Mouse (Mus musculus): ENCODE measurements around the gene Atp5g1. TPM values are rescaled to one million over a fixed set of nuclear protein-coding genes. Genes with fewer than 3 reads are reported as not detected.
A peak's percentile ranks its signal among the peaks of the same experiment; 100 is the strongest.
"Not testable (repeated sequence)": the region's sequence is repeated elsewhere in the genome, so short reads cannot be mapped to it uniquely, and the experiment has no call there.

Atp5g1 gene
- total RNA-seq (2022): 100 to 1,000 TPM; 354 to 394 (median 374) TPM

- peak; percentile 98 to 100 for DNase-seq (ENCODE audit: low spot score in 2 of 2)
Observed at GRCm38 (mm10) chr11:96075509-96076220, at the start of gene Atp5g1. Gene Atp5g1, minus strand, starts transcription at chr11:96075670.

GRCm38 (mm10) chr11:96124052-96124914 lies 48.8 kb upstream of the Atp5g1 start:
- DNase-seq (ENCODE audit: low spot score in 2 of 2): no peak

GRCm38 (mm10) chr11:96122806-96123205 lies 47.3 kb upstream of the Atp5g1 start:
- DNase-seq (ENCODE audit: low spot score in 2 of 2): not testable (repeated sequence)

GRCm38 (mm10) chr11:96119401-96119800 lies 43.9 kb upstream of the Atp5g1 start:
- DNase-seq (ENCODE audit: low spot score in 2 of 2): no peak

GRCm38 (mm10) chr11:96116925-96117324 lies 41.5 kb upstream of the Atp5g1 start:
- not testable (repeated sequence) for DNase-seq (ENCODE audit: low spot score in 2 of 2)

GRCm38 (mm10) chr11:96116116-96116515 lies 40.6 kb upstream of the Atp5g1 start:
- DNase-seq (ENCODE audit: low spot score in 2 of 2): no peak

- no peak for DNase-seq (ENCODE audit: low spot score in 2 of 2)
Observed at GRCm38 (mm10) chr11:96115416-96115815, 39.9 kb upstream of the Atp5g1 start.

- DNase-seq (ENCODE audit: low spot score in 2 of 2): no peak
Observed at GRCm38 (mm10) chr11:96114077-96114476, 38.6 kb upstream of the Atp5g1 start.

GRCm38 (mm10) chr11:96111751-96112150 lies 36.3 kb upstream of the Atp5g1 start, which contains the start of gene Calcoco2:
Gene Calcoco2, minus strand, starts transcription at chr11:96111964.
- DNase-seq (ENCODE audit: low spot score in 2 of 2): no peak

GRCm38 (mm10) chr11:96110950-96111349 lies 35.5 kb upstream of the Atp5g1 start:
- not testable (repeated sequence) for DNase-seq (ENCODE audit: low spot score in 2 of 2)

GRCm38 (mm10) chr11:96108376-96108775 lies 32.9 kb upstream of the Atp5g1 start:
- no peak for DNase-seq (ENCODE audit: low spot score in 2 of 2)

GRCm38 (mm10) chr11:96093361-96093760 lies 17.9 kb upstream of the Atp5g1 start:
- DNase-seq (ENCODE audit: low spot score in 2 of 2): peak in 1 of 2 experiments; percentile 19

GRCm38 (mm10) chr11:96092674-96093291 lies 17.3 kb upstream of the Atp5g1 start:
- DNase-seq (ENCODE audit: low spot score in 2 of 2): no peak

GRCm38 (mm10) chr11:96091073-96091472 lies 15.6 kb upstream of the Atp5g1 start:
- no peak for DNase-seq (ENCODE audit: low spot score in 2 of 2)

- DNase-seq (ENCODE audit: low spot score in 2 of 2): no peak
Observed at GRCm38 (mm10) chr11:96087981-96088380, 12.5 kb upstream of the Atp5g1 start.

- no peak for DNase-seq (ENCODE audit: low spot score in 2 of 2)
Observed at GRCm38 (mm10) chr11:96082682-96083081, 7.2 kb upstream of the Atp5g1 start.

- no peak for DNase-seq (ENCODE audit: low spot score in 2 of 2)
Observed at GRCm38 (mm10) chr11:96080736-96081135, 5.3 kb upstream of the Atp5g1 start.

GRCm38 (mm10) chr11:96076221-96077105 lies 993 bp upstream of the Atp5g1 start:
- DNase-seq (ENCODE audit: low spot score in 2 of 2): no peak

- DNase-seq (ENCODE audit: low spot score in 2 of 2): no peak
Observed at GRCm38 (mm10) chr11:96075177-96075508, 327 bp downstream of the Atp5g1 start.

- no peak for DNase-seq (ENCODE audit: low spot score in 2 of 2)
Observed at GRCm38 (mm10) chr11:96074351-96075176, 906 bp downstream of the Atp5g1 start.
